Mouse (Mus musculus) heart, postnatal 10 days (tissue): ENCODE measurements around the gene BC024063. TPM values are rescaled to one million over a fixed set of nuclear protein-coding genes. Genes with fewer than 3 reads are reported as not detected.
A peak's percentile ranks its signal among the peaks of the same experiment; 100 is the strongest.
"Not testable (repeated sequence)": the region's sequence is repeated elsewhere in the genome, so short reads cannot be mapped to it uniquely, and the experiment has no call there.

Source experiments
- DNase-seq, 2 experiments: peaks; one replicate each; pipeline ENCODE4 v3.0.0; 2021
- intact Hi-C: fragments of 180-260 bp; cut with DNase I; formaldehyde crosslinking; loops from one replicate; pipeline ENCODE4 v1.15.1; 2025
- total RNA-seq, 2 experiments: library from RNA; stranded (reverse); gene quantifications; 2 replicates each; pipeline ENCODE4 v1.2.3; 2021

BC024063 gene
- total RNA-seq = 1 to 10 TPM; 4.2 to 4.7 TPM

- peak; percentile 83 to 84 for DNase-seq
- intact Hi-C loops = not testable (repeated sequence)
Measured at GRCm38 (mm10) chr10:82082728-82083621, at the start of gene BC024063. BC024063 (plus strand) TSS chr10:82083353.

GRCm38 (mm10) chr10:82042191-82042590, 41.0 kb upstream of the BC024063 start:
- no peak for DNase-seq
- intact Hi-C loops = no loop called here

- intact Hi-C loops = no loop called here
- no peak for DNase-seq
Measured at GRCm38 (mm10) chr10:82046603-82047002, 36.5 kb upstream of the BC024063 start.

GRCm38 (mm10) chr10:82047597-82048459, 35.3 kb upstream of the BC024063 start, which contains the start of gene Zfp873:
Zfp873 (plus strand) TSS chr10:82048123.
- intact Hi-C loops = no loop called here
- peak; percentile 96 for DNase-seq

GRCm38 (mm10) chr10:82048460-82048804, 34.7 kb upstream of the BC024063 start:
- intact Hi-C loops, DNase-seq: not testable (repeated sequence)

GRCm38 (mm10) chr10:82083622-82083971, 444 bp downstream of the BC024063 start:
- intact Hi-C loops, DNase-seq: not testable (repeated sequence)

- DNase-seq = no peak
- intact Hi-C loops = no loop called here
Measured at GRCm38 (mm10) chr10:82117206-82117605, 34.1 kb downstream of the BC024063 start.

- DNase-seq = peak; percentile 93 to 94
- intact Hi-C loops = no loop called here
Measured at GRCm38 (mm10) chr10:82127850-82128401, 44.8 kb downstream of the BC024063 start, which contains the start of gene AU041133. AU041133 (plus strand) TSS chr10:82128013.

GRCm38 (mm10) chr10:82145282-82145681, 62.1 kb downstream of the BC024063 start:
- intact Hi-C loops = no loop called here
- DNase-seq = no peak

GRCm38 (mm10) chr10:82147571-82147970, 64.4 kb downstream of the BC024063 start:
- no peak for DNase-seq
- intact Hi-C loops = no loop called here

Other genes with a start within 250 kb of the BC024063 start
- gene Gm32687, start 219.4 kb upstream of the BC024063 start, total RNA-seq = 1 to 10 TPM; 2.7 to 3.3 TPM
- 1 to 10 TPM; 1.8 to 1.9 TPM for gene Zfp781, start 152.9 kb upstream of the BC024063 start, total RNA-seq
- 10 to 100 TPM in 1 of 2 experiments, 1 to 10 TPM in 1; 6.9 to 10.7 TPM for gene Zfp873, start 35.2 kb upstream of the BC024063 start, total RNA-seq
- 1 to 10 TPM; 4.3 to 7.5 TPM for gene AU041133, start 44.7 kb downstream of the BC024063 start, total RNA-seq
- 10 to 100 TPM in 1 of 2 experiments, 1 to 10 TPM in 1; 8.5 to 10.1 TPM for gene Zfp938, start 157.9 kb downstream of the BC024063 start, total RNA-seq
- gene 4932415D10Rik, start 233.2 kb downstream of the BC024063 start, total RNA-seq = not detected